Mouse (Mus musculus) hindlimb bud, embryonic 11.5 days (tissue): ENCODE results near the gene Gpr27.

Source experiments
- DNase-seq: peaks from one replicate; pipeline ENCODE4 v3.0.0-alpha.2; 2012; ENCODE audit warnings: low read depth, low spot score; ENCODE audit errors: extremely low spot score

Gpr27 gene

GRCm38 (mm10) chr6:99742866-99743265, 50.4 kb downstream of the Gpr27 start:
- no peak for DNase-seq
